Mouse (Mus musculus) activated CD4-positive, CD25-positive, alpha-beta regulatory T cell, adult 4 months (primary cell): ENCODE results near the gene Ranbp3. TPM values are rescaled to one million over a fixed set of nuclear protein-coding genes. Genes with fewer than 3 reads are reported as not detected.

Source experiments
- polyA plus RNA-seq, 2 experiments: library from polyadenylated mRNA; unstranded; fragments of 100-300 nt; shearing (Covaris generic); gene quantifications; one replicate each; pipeline ENCODE4 v1.2.1; 2017

The Ranbp3 gene
- polyA plus RNA-seq, 2 experiments from 2014 or later, result 40.5 to 56.7 TPM

Other genes starting within 250 kb of the Ranbp3 start
- gene Ptprs, start 196.8 kb upstream of the Ranbp3 start, polyA plus RNA-seq, result 1 to 10 TPM; 6.5 to 8.6 TPM
- not detected for gene Znrf4, start 160.9 kb upstream of the Ranbp3 start, polyA plus RNA-seq
- 1 to 10 TPM; 1.4 to 2.4 TPM for gene Gm20219, start 118.9 kb upstream of the Ranbp3 start, polyA plus RNA-seq
- gene Safb2, start 88.7 kb upstream of the Ranbp3 start, polyA plus RNA-seq, result 10 to 100 TPM; 39.6 to 40.2 TPM
- gene Safb, start 88.5 kb upstream of the Ranbp3 start, polyA plus RNA-seq, result 10 to 100 TPM; 34.0 to 45.4 TPM
- gene 2410015M20Rik, start 63.5 kb upstream of the Ranbp3 start, polyA plus RNA-seq, result 100 to 1,000 TPM; 272 to 317 TPM
- 1,000 to 10,000 TPM; 4,432 to 4,869 TPM for gene Rpl36, start 59.9 kb upstream of the Ranbp3 start, polyA plus RNA-seq
- gene Lonp1, start 46.4 kb upstream of the Ranbp3 start, polyA plus RNA-seq, result 1 to 10 TPM; 7.0 to 8.0 TPM
- gene Catsperd, start 45.2 kb upstream of the Ranbp3 start, polyA plus RNA-seq, result 1 to 10 TPM in 1 of 2 experiments, under 1 TPM in 1; 0.87 to 1.0 TPM
- 100 to 1,000 TPM; 272 to 279 TPM for gene Ndufa11, start 44.5 kb downstream of the Ranbp3 start, polyA plus RNA-seq
- gene Vmac, start 44.7 kb downstream of the Ranbp3 start, polyA plus RNA-seq, result 1 to 10 TPM; 6.0 TPM
- not detected for gene Nrtn, start 84.2 kb downstream of the Ranbp3 start, polyA plus RNA-seq
- 10 to 100 TPM; 24.3 to 32.7 TPM for gene Dus3l, start 91.5 kb downstream of the Ranbp3 start, polyA plus RNA-seq
- gene Prr22, start 97.0 kb downstream of the Ranbp3 start, polyA plus RNA-seq, result under 1 TPM; 0.33 to 0.74 TPM
- gene Rfx2, start 157.7 kb downstream of the Ranbp3 start, polyA plus RNA-seq, result 1 to 10 TPM; 1.4 to 1.9 TPM
- gene Acsbg2, start 201.2 kb downstream of the Ranbp3 start, polyA plus RNA-seq, result under 1 TPM in 1 of 2 experiments, not detected in 1; 0.21 TPM
- gene 1700061G19Rik, start 202.2 kb downstream of the Ranbp3 start, polyA plus RNA-seq, result under 1 TPM; 0.28 to 0.37 TPM